Mouse (Mus musculus): ENCODE results near the gene Olfr904.
"Not testable (repeated sequence)": the region's sequence is repeated elsewhere in the genome, so short reads cannot be mapped to it uniquely, and the experiment has no call there.

Olfr904 gene

GRCm38 (mm10) chr9:38462844-38463243 is at the start of gene Olfr904:
Gene Olfr904, plus strand, starts transcription at chr9:38463144.
- DNase-seq (ENCODE audit: low spot score in 2 of 2) = no peak

- not testable (repeated sequence) for DNase-seq (ENCODE audit: low spot score in 2 of 2)
These were observed 49.4 kb upstream of the Olfr904 start for GRCm38 (mm10) chr9:38413502-38413901.

GRCm38 (mm10) chr9:38423801-38424200 is 39.1 kb upstream of the Olfr904 start:
- no peak for DNase-seq (ENCODE audit: low spot score in 2 of 2)

GRCm38 (mm10) chr9:38427026-38427425 is 35.9 kb upstream of the Olfr904 start:
- no peak for DNase-seq (ENCODE audit: low spot score in 2 of 2)

GRCm38 (mm10) chr9:38429155-38429554 is 33.8 kb upstream of the Olfr904 start, which contains the start of gene Olfr901:
Gene Olfr901, plus strand, starts transcription at chr9:38429455.
- no peak for DNase-seq (ENCODE audit: low spot score in 2 of 2)

- DNase-seq (ENCODE audit: low spot score in 2 of 2) = no peak
These were observed 15.6 kb upstream of the Olfr904 start, which contains the start of gene Olfr902 for GRCm38 (mm10) chr9:38447352-38447751. Gene Olfr902, plus strand, starts transcription at chr9:38447652.

- no peak for DNase-seq (ENCODE audit: low spot score in 2 of 2)
These were observed 7.9 kb downstream of the Olfr904 start, which contains the start of gene Olfr905 for GRCm38 (mm10) chr9:38470807-38471206. Gene Olfr905, plus strand, starts transcription at chr9:38471107.

GRCm38 (mm10) chr9:38486785-38487184 is 23.8 kb downstream of the Olfr904 start, which contains the start of gene Olfr906:
Gene Olfr906, plus strand, starts transcription at chr9:38487085.
- DNase-seq (ENCODE audit: low spot score in 2 of 2) = no peak

- no peak for DNase-seq (ENCODE audit: low spot score in 2 of 2)
These were observed 32.6 kb downstream of the Olfr904 start, which contains the start of gene Olfr907 for GRCm38 (mm10) chr9:38495501-38495900. Gene Olfr907, plus strand, starts transcription at chr9:38495801.

- no peak for DNase-seq (ENCODE audit: low spot score in 2 of 2)
These were observed 49.4 kb downstream of the Olfr904 start for GRCm38 (mm10) chr9:38512353-38512752.
